Mouse (Mus musculus): ENCODE data around the gene Gm14214.

Gene Gm14214

DNA sequence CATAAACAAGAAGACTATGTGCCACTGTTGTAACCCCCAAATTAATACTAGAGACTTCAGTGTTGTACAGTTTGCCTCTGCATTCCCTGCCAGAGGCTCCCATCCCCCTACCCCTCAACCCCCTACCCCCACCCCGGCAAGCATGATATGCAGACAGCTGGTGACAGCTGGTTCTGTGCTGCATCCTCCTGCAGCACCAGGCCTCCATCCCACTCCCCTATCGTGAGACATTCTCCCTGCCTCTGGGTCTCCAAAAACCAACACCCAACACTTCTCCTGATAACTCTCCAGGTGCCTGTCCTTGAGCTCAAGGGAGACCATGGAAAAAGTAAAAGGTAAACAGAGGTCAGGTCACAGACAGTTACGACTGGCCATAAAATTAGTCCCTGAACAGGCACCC is 40.1 kb downstream of the Gm14214 start:
- no peak for DNase-seq (ENCODE audit: low read depth)

DNA sequence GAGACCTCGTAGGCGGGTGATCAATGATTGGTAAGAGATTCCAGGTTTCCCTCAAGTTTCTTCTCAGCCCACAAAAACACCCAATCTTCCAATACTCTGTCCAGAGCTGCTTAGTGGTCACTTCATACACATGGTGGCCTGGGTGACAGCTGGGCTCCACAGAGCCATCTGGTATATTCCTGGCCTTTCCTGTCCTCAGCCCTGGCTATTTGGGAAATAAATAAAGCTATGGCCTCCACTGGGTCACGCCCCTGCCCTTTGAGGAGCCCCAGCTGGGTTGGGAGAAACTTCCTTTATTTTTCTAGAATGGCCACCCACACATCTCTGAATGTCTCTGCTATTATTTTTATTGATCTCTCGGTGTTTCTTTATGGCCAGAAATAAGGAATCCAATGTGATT is 46.4 kb downstream of the Gm14214 start:
- DNase-seq (ENCODE audit: low read depth) = no peak

DNA sequence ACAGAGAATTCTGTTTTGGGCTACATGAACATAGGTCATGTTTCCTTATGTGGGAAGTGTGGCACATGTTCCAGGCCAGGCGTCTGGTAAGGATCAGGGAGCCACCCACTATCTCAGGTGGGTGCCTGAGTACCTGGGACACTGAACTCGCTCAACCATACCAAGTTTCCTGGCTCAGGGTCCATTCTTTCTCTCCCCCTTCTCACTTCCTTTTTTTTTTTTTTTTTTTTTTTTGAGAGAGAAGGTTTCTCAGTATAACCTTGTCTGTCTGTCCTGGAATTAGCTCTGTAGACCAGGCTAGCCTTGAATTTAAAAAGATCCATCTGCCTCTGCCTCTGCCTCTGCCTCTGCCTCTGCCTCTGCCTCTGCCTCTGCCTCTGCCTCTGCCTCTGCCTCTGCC is 49.5 kb downstream of the Gm14214 start:
- DNase-seq (ENCODE audit: low read depth) = no peak
